Mouse (Mus musculus): ENCODE measurements around the gene Rps3. TPM values are rescaled to one million over a fixed set of nuclear protein-coding genes. Genes with fewer than 3 reads are reported as not detected.

Rps3 gene
- polyA plus RNA-seq, 1 experiment from 2014 or later: 408 TPM

DNA sequence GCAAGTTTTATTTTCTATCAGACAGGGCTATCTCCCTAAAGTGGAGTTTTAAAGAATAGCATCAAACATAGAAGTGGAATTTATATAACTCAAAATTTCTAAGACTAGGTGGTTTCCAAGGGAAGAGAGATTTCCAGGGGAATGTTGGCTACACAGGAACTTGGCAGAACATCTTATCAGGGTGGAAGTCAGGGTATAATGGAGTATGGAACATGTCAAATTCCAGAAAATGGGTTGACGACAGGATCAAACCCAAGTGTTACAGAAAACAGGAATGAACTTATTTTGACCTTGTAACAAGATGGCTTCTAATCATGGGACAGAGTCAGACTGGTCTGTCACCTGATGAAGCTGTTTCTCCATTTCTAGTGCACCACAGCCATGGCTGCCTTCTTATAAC lies 1.1 kb upstream of the Rps3 start:
- no peak overlapping the region for H3K27ac ChIP-seq (ENCODE audit: low read depth, low read length)
- WGBS: 97% methylated on average over 1 of the region's 1 CpGs

DNA sequence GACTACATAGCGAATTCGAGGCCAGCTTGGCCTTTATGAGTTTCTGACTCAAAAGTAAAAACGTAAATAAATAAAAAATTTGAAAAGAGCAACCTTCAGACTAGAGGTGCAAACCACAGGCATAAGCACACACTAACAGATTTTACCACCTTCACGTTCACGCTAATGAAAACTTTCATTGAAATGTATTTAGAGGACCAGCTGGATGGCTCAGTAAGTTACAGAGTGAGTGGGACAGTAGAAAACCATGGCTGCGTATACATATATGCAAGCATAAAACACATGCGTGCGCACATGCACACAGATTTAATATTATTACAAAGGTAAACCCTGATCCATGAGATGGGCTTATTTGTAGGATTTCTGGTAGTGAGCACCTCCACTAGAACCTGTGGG lies 384 bp upstream of the Rps3 start:
- WGBS: 44% methylated on average over 8 of the region's 8 CpGs
- Histone ChIP-seq H3K4me2 (ENCODE audit: low read depth, low read length) (peak overlapping the region; percentile 47), H3K4me3 (ENCODE audit: low read depth, low read length) (peak overlapping the region; percentile 65), H3K4me1 (ENCODE audit: control insufficient read depth, insufficient read depth, low read length) (peaks cover 22% of the 10 kb centered on the region), H3K9me3 (ENCODE audit: control insufficient read depth, low read length) (no peaks in the 10 kb centered on the region), H3K36me3 (ENCODE audit: control insufficient read depth, insufficient read depth, low read length) (peaks cover 32% of the 10 kb centered on the region), H3K27me3 (ENCODE audit: control insufficient read depth, insufficient read depth, low read length) (no peaks in the 10 kb centered on the region), H3K27ac (ENCODE audit: low read depth, low read length) (no peak overlapping the region; the same call in 1 of the 2 replicates), H3K9ac (replicated peaks; ENCODE audit: low read depth, low read length) (no peak overlapping the region)
- peak; percentile 39; the same call in 1 of the 2 replicates for ATAC-seq (ENCODE audit: low read depth)

More for the DNA sequence above, 1.1 kb upstream of the Rps3 start:
- Histone ChIP-seq H3K4me3 (ENCODE audit: low read depth, low read length) (no peak overlapping the region), H3K36me3 (ENCODE audit: control insufficient read depth, insufficient read depth, low read length) (peaks cover 24% of the 10 kb centered on the region), H3K4me2 (ENCODE audit: low read depth, low read length) (no peak overlapping the region), H3K9me3 (ENCODE audit: control insufficient read depth, low read length) (no peaks in the 10 kb centered on the region), H3K27me3 (ENCODE audit: control insufficient read depth, insufficient read depth, low read length) (no peaks in the 10 kb centered on the region), H3K4me1 (ENCODE audit: control insufficient read depth, insufficient read depth, low read length) (peaks cover 20% of the 10 kb centered on the region), H3K9ac (replicated peaks; ENCODE audit: low read depth, low read length) (no peak overlapping the region)
- ATAC-seq (ENCODE audit: low read depth): no peak

DNA sequence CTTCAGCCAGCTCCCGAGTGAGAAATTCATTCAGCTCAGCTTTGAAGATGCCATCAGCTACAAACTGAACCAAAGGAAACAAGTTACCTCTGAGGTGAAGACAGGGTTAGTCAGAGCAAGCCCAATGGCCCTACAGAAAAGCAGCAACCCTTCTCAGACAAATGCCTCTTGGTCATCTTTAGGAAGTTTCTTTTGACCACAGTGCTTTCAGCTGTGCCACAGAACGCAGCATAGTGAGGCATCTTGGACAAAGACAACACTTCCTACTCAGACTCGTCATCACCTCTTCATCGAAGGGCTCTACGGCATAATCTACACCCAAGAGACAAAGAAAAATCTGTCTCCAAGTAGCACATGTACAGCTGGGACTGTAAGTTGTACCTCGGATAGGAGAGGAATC lies 901 bp downstream of the Rps3 start:
- Histone ChIP-seq H3K27me3 (ENCODE audit: control insufficient read depth, insufficient read depth, low read length) (no peaks in the 10 kb centered on the region), H3K27ac (ENCODE audit: low read depth, low read length) (peak overlapping the region; percentile 66; the same call in 1 of the 2 replicates), H3K4me2 (ENCODE audit: low read depth, low read length) (peak overlapping the region; percentile 86), H3K9ac (replicated peaks; ENCODE audit: low read depth, low read length) (peak overlapping the region; percentile 69), H3K36me3 (ENCODE audit: control insufficient read depth, insufficient read depth, low read length) (peaks cover 45% of the 10 kb centered on the region), H3K4me3 (ENCODE audit: low read depth, low read length) (peak overlapping the region; percentile 65), H3K4me1 (ENCODE audit: control insufficient read depth, insufficient read depth, low read length) (peaks cover 22% of the 10 kb centered on the region), H3K9me3 (ENCODE audit: control insufficient read depth, low read length) (no peaks in the 10 kb centered on the region)
- WGBS: 2% methylated on average over 6 of the region's 6 CpGs
- ATAC-seq (ENCODE audit: low read depth): no peak

DNA sequence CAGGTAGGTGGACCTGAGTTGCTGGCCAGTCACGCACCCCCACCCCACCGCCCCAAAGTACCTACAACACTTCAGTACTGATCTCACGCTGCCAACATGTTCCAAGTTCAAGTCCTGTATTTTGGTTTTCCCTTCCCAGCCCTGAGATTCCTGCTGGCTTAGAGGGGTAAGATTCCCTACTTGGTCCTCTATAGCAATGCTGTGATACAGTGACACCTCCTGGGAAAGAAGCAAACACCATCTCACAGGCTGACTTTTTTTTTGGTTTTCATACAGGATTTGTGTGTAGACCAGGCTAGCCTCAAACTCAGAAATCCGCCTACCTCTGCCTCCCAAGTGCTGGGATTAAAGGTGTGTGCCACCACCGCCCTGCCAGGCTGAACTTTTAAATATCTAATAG lies 6.3 kb downstream of the Rps3 start:
- peaks cover 56% of the 10 kb centered on the region for H3K36me3 ChIP-seq (ENCODE audit: control insufficient read depth, insufficient read depth, low read length)

DNA sequence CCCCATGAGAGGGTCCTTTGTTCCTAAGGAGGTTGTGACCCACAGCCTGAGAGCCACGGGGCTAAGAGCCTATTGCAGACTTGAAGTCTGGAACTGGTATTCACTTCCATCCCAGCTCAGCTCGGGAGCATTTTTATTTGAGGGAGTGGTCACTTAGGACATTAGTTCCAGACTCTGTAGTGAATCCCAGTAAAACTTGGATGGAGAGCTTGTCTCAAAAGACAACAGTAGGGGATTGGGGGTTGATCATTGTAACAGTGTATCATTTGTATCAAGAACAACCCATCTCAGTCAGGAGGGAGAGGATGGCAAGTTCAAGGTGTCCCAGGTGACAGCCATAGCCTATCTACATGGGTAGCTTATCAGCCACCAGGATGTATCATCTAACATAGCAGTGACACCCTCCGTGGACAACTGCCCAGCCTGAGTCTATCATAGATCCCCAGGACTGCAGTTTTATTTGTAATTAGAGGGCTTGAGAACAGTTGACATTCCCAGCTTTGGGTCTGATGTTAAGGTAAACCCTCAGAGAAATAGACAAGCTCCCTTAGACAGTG lies 6.9 kb downstream of the Rps3 start:
- 31% methylated on average over 3 of the region's 3 CpGs for WGBS
- peaks cover 14% of the 10 kb centered on the region for H3K4me1 ChIP-seq (ENCODE audit: control insufficient read depth, insufficient read depth, low read length)
- H3K9me3 ChIP-seq (ENCODE audit: control insufficient read depth, low read length): no peaks in the 10 kb centered on the region
- H3K27me3 ChIP-seq (ENCODE audit: control insufficient read depth, insufficient read depth, low read length): no peaks in the 10 kb centered on the region
- H3K27ac ChIP-seq (ENCODE audit: low read depth, low read length): no peak overlapping the region
- peaks cover 52% of the 10 kb centered on the region for H3K36me3 ChIP-seq (ENCODE audit: control insufficient read depth, insufficient read depth, low read length)
- ATAC-seq (ENCODE audit: low read depth): no peak
- H3K4me3 ChIP-seq (ENCODE audit: low read depth, low read length): no peak overlapping the region
- no peak overlapping the region for H3K4me2 ChIP-seq (ENCODE audit: low read depth, low read length)
- H3K9ac ChIP-seq (replicated peaks; ENCODE audit: low read depth, low read length): no peak overlapping the region

More for the DNA sequence above, 6.3 kb downstream of the Rps3 start:
- ATAC-seq (ENCODE audit: low read depth): no peak
- peaks cover 20% of the 10 kb centered on the region for H3K4me1 ChIP-seq (ENCODE audit: control insufficient read depth, insufficient read depth, low read length)
- WGBS: 86% methylated on average over 5 of the region's 5 CpGs
- no peaks in the 10 kb centered on the region for H3K27me3 ChIP-seq (ENCODE audit: control insufficient read depth, insufficient read depth, low read length)
- no peaks in the 10 kb centered on the region for H3K9me3 ChIP-seq (ENCODE audit: control insufficient read depth, low read length)
- no peak overlapping the region for H3K9ac ChIP-seq (replicated peaks; ENCODE audit: low read depth, low read length)
- no peak overlapping the region for H3K27ac ChIP-seq (ENCODE audit: low read depth, low read length)
- H3K4me3 ChIP-seq (ENCODE audit: low read depth, low read length): no peak overlapping the region
- H3K4me2 ChIP-seq (ENCODE audit: low read depth, low read length): no peak overlapping the region

DNA sequence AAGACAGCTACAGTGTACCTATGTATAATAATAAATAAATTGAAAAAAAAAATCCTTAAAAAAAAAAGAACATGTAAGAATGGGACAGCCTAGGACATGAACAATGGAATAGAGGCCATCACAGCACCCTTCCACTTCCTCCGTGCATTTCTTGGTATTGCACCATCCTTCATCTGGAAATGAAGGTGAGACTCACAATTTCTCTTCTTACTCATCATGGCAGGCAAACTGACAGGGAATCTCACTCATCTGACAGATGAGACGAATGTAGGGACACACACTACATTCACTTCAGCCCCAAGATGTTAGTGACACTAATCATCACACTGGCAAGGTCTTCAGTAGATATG lies 8.0 kb downstream of the Rps3 start:
- no peak overlapping the region for H3K4me2 ChIP-seq (ENCODE audit: low read depth, low read length)
- WGBS: 90% methylated on average over 2 of the region's 2 CpGs
- H3K36me3 ChIP-seq (ENCODE audit: control insufficient read depth, insufficient read depth, low read length): peaks cover 41% of the 10 kb centered on the region
- no peak overlapping the region for H3K9ac ChIP-seq (replicated peaks; ENCODE audit: low read depth, low read length)
- H3K4me1 ChIP-seq (ENCODE audit: control insufficient read depth, insufficient read depth, low read length): peaks cover 12% of the 10 kb centered on the region; the same call in 1 of the 2 replicates
- no peak overlapping the region for H3K27ac ChIP-seq (ENCODE audit: low read depth, low read length)
- no peak overlapping the region for H3K4me3 ChIP-seq (ENCODE audit: low read depth, low read length)
- H3K9me3 ChIP-seq (ENCODE audit: control insufficient read depth, low read length): no peaks in the 10 kb centered on the region
- no peaks in the 10 kb centered on the region for H3K27me3 ChIP-seq (ENCODE audit: control insufficient read depth, insufficient read depth, low read length)
- no peak for ATAC-seq (ENCODE audit: low read depth)

DNA sequence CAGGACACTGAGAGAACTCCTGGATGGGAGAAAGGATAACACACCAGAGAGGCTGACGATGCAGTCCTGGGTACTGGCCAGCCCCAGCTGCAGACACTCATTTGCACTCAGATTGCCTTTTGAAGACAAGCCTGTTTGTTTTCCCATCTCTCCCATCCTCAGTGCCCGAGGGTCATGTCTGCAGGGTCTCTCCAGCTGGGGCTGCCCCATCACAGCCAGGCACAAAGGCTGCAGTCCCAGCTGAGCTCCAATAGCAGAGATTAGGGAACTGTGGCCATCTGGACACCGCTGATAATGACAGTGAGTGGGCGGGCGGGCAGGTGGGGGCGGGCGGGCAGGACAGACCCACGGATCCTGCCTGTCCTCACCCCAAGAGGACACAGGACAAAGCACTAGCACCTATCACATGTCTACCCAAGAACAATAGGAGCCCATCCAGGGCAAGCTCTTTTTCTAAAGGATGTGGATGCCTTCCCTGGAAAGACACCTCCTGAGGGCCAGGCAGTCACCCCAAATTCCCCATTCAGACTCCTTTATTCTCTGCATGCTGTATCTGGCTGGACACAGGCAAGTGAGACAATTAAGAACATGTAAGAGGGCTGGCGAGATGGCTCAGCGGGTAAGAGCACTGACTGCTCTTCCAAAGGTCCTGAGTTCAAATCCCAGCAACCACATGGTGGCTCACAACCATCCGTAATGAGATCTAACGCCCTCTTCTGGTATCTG lies 8.5 kb downstream of the Rps3 start:
- Histone ChIP-seq H3K4me3 (ENCODE audit: low read depth, low read length) (no peak overlapping the region), H3K36me3 (ENCODE audit: control insufficient read depth, insufficient read depth, low read length) (peaks cover 35% of the 10 kb centered on the region), H3K9me3 (ENCODE audit: control insufficient read depth, low read length) (no peaks in the 10 kb centered on the region), H3K27ac (ENCODE audit: low read depth, low read length) (peak overlapping the region; percentile 67), H3K9ac (replicated peaks; ENCODE audit: low read depth, low read length) (no peak overlapping the region), H3K4me1 (ENCODE audit: control insufficient read depth, insufficient read depth, low read length) (peaks cover 7% of the 10 kb centered on the region; the same call in 1 of the 2 replicates), H3K27me3 (ENCODE audit: control insufficient read depth, insufficient read depth, low read length) (no peaks in the 10 kb centered on the region), H3K4me2 (ENCODE audit: low read depth, low read length) (no peak overlapping the region)
- ATAC-seq (ENCODE audit: low read depth): peak; percentile 33; the same call in 1 of the 2 replicates
- WGBS: 40% methylated on average over 11 of the region's 12 CpGs

DNA sequence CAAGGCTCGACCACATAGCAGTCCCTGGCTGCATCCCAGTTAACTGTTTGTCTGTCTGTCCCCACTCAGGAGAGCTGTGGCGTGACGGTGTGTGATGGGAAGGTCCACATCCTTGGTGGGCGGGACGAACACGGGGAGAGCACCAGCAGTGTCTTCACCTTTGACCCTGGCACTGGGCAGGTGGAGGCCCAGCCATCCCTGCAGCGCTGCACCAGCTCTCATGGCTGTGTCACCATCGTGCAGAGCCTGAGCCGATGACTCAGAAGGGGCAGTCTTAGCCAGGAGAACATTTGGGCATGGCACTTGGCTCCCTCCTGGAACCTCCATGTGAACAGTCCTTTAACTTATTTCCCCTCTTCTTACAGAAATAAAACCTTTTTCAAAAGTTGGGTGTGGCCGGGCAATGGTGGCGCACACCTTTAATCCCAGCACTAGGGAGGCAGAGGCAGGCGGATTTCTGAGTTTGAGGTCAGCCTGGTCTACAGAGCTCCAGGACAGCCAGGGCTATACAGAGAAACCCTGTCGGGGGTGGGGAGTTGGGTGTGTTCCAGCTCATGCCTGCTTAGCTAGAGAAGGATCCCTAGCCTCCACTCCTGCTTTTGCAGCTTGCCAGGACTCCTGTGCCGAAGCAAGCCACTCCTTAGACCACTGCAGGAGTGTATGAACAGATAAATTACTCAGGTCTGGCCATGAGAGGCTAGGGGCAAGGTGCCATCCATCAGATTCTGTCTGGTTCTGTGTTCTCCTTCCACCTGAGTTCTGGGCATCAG lies 9.7 kb downstream of the Rps3 start:
- H3K4me3 ChIP-seq (ENCODE audit: low read depth, low read length): no peak overlapping the region
- H3K36me3 ChIP-seq (ENCODE audit: control insufficient read depth, insufficient read depth, low read length): peaks cover 23% of the 10 kb centered on the region
- no peak overlapping the region for H3K27ac ChIP-seq (ENCODE audit: low read depth, low read length)
- no peak for ATAC-seq (ENCODE audit: low read depth)
- H3K9ac ChIP-seq (replicated peaks; ENCODE audit: low read depth, low read length): no peak overlapping the region
- no peaks in the 10 kb centered on the region for H3K27me3 ChIP-seq (ENCODE audit: control insufficient read depth, insufficient read depth, low read length)
- WGBS: 83% methylated on average over 14 of the region's 14 CpGs
- H3K4me1 ChIP-seq (ENCODE audit: control insufficient read depth, insufficient read depth, low read length): peaks cover 9% of the 10 kb centered on the region; the same call in 1 of the 2 replicates
- no peaks in the 10 kb centered on the region for H3K9me3 ChIP-seq (ENCODE audit: control insufficient read depth, low read length)
- no peak overlapping the region for H3K4me2 ChIP-seq (ENCODE audit: low read depth, low read length)

DNA sequence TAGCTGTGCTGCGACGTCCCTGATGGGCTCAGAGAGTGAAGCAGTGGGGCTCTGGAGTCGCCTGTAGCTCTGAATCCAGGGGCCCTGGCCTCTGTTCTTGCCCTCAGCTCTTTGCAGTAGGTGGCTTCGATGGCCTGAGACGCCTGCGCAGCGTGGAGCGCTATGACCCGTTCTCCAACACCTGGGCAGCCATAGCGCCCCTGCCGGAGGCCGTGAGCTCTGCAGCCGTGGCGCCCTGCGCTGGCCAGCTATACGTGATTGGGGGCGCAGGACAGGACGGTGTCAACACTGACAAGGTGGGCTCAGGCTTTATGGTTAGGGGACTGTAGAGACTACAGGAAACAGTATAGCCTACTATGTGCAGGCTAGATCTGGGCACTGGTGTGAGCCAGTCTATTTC lies 12.0 kb downstream of the Rps3 start:
- no peaks in the 10 kb centered on the region for H3K27me3 ChIP-seq (ENCODE audit: control insufficient read depth, insufficient read depth, low read length)
- WGBS: 68% methylated on average over 18 of the region's 18 CpGs
- H3K4me1 ChIP-seq (ENCODE audit: control insufficient read depth, insufficient read depth, low read length): peaks cover 28% of the 10 kb centered on the region
- no peak overlapping the region for H3K27ac ChIP-seq (ENCODE audit: low read depth, low read length)
- H3K9ac ChIP-seq (replicated peaks; ENCODE audit: low read depth, low read length): no peak overlapping the region
- peaks cover 4% of the 10 kb centered on the region; the same call in 1 of the 2 replicates for H3K36me3 ChIP-seq (ENCODE audit: control insufficient read depth, insufficient read depth, low read length)
- H3K4me2 ChIP-seq (ENCODE audit: low read depth, low read length): no peak overlapping the region
- no peak for ATAC-seq (ENCODE audit: low read depth)
- no peak overlapping the region for H3K4me3 ChIP-seq (ENCODE audit: low read depth, low read length)
- no peaks in the 10 kb centered on the region for H3K9me3 ChIP-seq (ENCODE audit: control insufficient read depth, low read length)

Data from neural tube, embryonic 14.5 days (tissue).